Mouse (Mus musculus): ENCODE results near the gene Nell1. TPM values are rescaled to one million over a fixed set of nuclear protein-coding genes. Genes with fewer than 3 reads are reported as not detected.

Nell1 gene
- total RNA-seq, 2 experiments from 2014 or later = not detected

- no peak for DNase-seq
- intact Hi-C loops (cut with DNase I) = no loop called here
Measured at GRCm38 (mm10) chr7:50035187-50036153, 60.8 kb downstream of the Nell1 start.

GRCm38 (mm10) chr7:50041112-50041511 is 66.4 kb downstream of the Nell1 start:
- DNase-seq = no peak
- intact Hi-C loops (cut with DNase I) = no loop called here

- DNase-seq = no peak
Measured at GRCm38 (mm10) chr7:50050144-50050543, 75.5 kb downstream of the Nell1 start.

GRCm38 (mm10) chr7:50053704-50054103 is 79.0 kb downstream of the Nell1 start:
- DNase-seq = no peak
- intact Hi-C loops (cut with DNase I) = no loop called here

More at GRCm38 (mm10) chr7:50050144-50050543, 75.5 kb downstream of the Nell1 start:
- intact Hi-C loops (cut with DNase I) = no loop called here

GRCm38 (mm10) chr7:50094461-50094860 is 119.8 kb downstream of the Nell1 start:
- intact Hi-C loops (cut with DNase I) = no loop called here
- DNase-seq = no peak

GRCm38 (mm10) chr7:50105612-50106321 is 131.1 kb downstream of the Nell1 start:
- DNase-seq = no peak
- intact Hi-C loops (cut with DNase I) = no loop called here

- intact Hi-C loops (cut with DNase I) = no loop called here
- DNase-seq = no peak
Measured at GRCm38 (mm10) chr7:50107261-50107660, 132.6 kb downstream of the Nell1 start.

GRCm38 (mm10) chr7:50118348-50118747 is 143.7 kb downstream of the Nell1 start:
- DNase-seq = no peak
- intact Hi-C loops (cut with DNase I) = no loop called here

GRCm38 (mm10) chr7:50137706-50138105 is 163.0 kb downstream of the Nell1 start:
- intact Hi-C loops (cut with DNase I) = no loop called here
- no peak for DNase-seq

- intact Hi-C loops (cut with DNase I) = no loop called here
- no peak for DNase-seq
Measured at GRCm38 (mm10) chr7:50149326-50149725, 174.7 kb downstream of the Nell1 start.

GRCm38 (mm10) chr7:50150838-50151237 is 176.2 kb downstream of the Nell1 start:
- DNase-seq = no peak
- intact Hi-C loops (cut with DNase I) = no loop called here

GRCm38 (mm10) chr7:50153618-50154017 is 179.0 kb downstream of the Nell1 start:
- intact Hi-C loops (cut with DNase I) = no loop called here

GRCm38 (mm10) chr7:50162602-50163001 is 187.9 kb downstream of the Nell1 start:
- intact Hi-C loops (cut with DNase I) = no loop called here
- DNase-seq = no peak

More at GRCm38 (mm10) chr7:50153618-50154017, 179.0 kb downstream of the Nell1 start:
- DNase-seq = no peak

- intact Hi-C loops (cut with DNase I) = no loop called here
Measured at GRCm38 (mm10) chr7:50168778-50169177, 194.1 kb downstream of the Nell1 start.

GRCm38 (mm10) chr7:50186306-50186705 is 211.6 kb downstream of the Nell1 start:
- intact Hi-C loops (cut with DNase I) = no loop called here
- no peak for DNase-seq

More at GRCm38 (mm10) chr7:50168778-50169177, 194.1 kb downstream of the Nell1 start:
- no peak for DNase-seq

GRCm38 (mm10) chr7:50193955-50194354 is 219.3 kb downstream of the Nell1 start:
- no peak for DNase-seq
- intact Hi-C loops (cut with DNase I) = no loop called here

GRCm38 (mm10) chr7:50195080-50195611 is 220.5 kb downstream of the Nell1 start:
- DNase-seq = no peak
- intact Hi-C loops (cut with DNase I) = no loop called here

- peak; percentile 20 to 37 for DNase-seq
- intact Hi-C loops (cut with DNase I) = no loop called here
Measured at GRCm38 (mm10) chr7:50205268-50205667, 230.6 kb downstream of the Nell1 start.

- intact Hi-C loops (cut with DNase I) = no loop called here
Measured at GRCm38 (mm10) chr7:50210678-50211251, 236.1 kb downstream of the Nell1 start.

GRCm38 (mm10) chr7:50221849-50222248 is 247.2 kb downstream of the Nell1 start:
- DNase-seq = no peak
- intact Hi-C loops (cut with DNase I) = no loop called here

More at GRCm38 (mm10) chr7:50210678-50211251, 236.1 kb downstream of the Nell1 start:
- DNase-seq = no peak

- intact Hi-C loops (cut with DNase I) = no loop called here
- DNase-seq = no peak
Measured at GRCm38 (mm10) chr7:50226621-50227020, 252.0 kb downstream of the Nell1 start.

Measured in heart, postnatal 36 days (tissue).